Mouse (Mus musculus): ENCODE measurements around the gene Stx18.

GRCm38 (mm10) chr5:38064701-38065100, 26.2 kb downstream of the Stx18 start:
- TF ChIP-seq POLR2A (IDR thresholded peaks at IDR 0.05; ENCODE audit: low read depth, low read length), result no peak
- no peak for TF ChIP-seq CTCF (IDR thresholded peaks at IDR 0.05; ENCODE audit: extremely low read depth, insufficient read length, insufficient replicate concordance, low read depth, low read length)
